8 mouse cellular contexts compared by ENCODE assay signal in the genomic region with DNA sequence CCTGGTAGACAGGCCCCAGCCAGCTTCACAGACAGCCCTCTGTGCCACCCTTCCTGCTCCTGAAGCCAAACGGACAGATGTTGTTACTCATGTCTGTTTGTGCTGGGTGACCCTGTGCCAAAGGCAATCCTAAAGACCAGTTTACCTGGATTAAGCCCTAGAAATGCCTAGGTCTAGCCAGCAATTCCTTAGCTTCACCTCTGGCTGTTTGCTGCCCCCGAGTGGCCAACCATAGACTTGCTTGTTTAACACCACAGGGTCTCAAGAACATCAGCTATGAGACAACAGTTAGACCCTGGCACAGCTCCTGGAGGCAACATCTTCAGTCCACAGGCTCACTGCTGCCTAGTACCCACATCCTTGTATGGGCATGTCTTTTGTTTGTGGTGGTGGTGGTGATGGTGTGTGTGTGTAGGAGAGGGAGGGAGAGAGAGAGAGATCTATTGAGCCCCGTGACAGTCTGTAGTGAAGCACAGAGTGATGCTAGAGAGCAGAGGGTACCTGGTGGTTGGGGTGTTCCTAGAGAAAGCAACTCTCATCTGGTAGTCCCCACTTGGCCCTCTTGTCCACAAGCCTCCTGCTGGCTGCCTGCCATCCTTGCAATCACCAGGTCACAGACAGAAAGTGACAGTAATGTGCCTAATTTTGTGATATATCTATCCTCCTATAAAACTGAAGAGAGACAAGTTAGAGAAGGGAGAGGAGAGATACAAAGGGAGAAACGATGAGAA. TPM values are rescaled to one million over a fixed set of nuclear protein-coding genes. Genes with fewer than 3 reads are reported as not detected.
DNase-seq lines count a peak whose midpoint lies in the region; TF ChIP-seq lines count a peak whose summit lies in the region.

No protein-coding gene starts in this region.

- H3K79me2 ChIP-seq in C2C12 (ENCODE audit: control insufficient read depth, insufficient read depth) = no peaks in the 10 kb centered on the region

- no peaks in the 10 kb centered on the region for H3K27me3 ChIP-seq in C2C12 (ENCODE audit: control insufficient read depth, insufficient read depth, insufficient read length)

- TF ChIP-seq CTCF in C2C12 (IDR thresholded peaks at IDR 0.05; ENCODE audit: control insufficient read depth, insufficient read depth, insufficient read length) = peak; percentile 42

- no peak overlapping the region for H3K4me3 ChIP-seq in C2C12 (ENCODE audit: insufficient read depth, poor library complexity, severe bottlenecking)

- peak; percentile 72 to 90 for DNase-seq in adrenal gland, adult (ENCODE audit: inconsistent age in 2 of 2, low spot score in 1 of 2)
- DNase-seq in embryo, embryonic 11 days = peak; percentile 82
- DNase-seq in heart, adult 8-10 months (ENCODE audit: low spot score) = peak; percentile 73
- peak; percentile 91 for DNase-seq in kidney, postnatal 10 days
- peak; percentile 77 to 84 for DNase-seq in lung, adult 18-20 months
- peak; percentile 80 for DNase-seq in ovary, postnatal 36 days (ENCODE audit: low spot score)
- DNase-seq in thymus, postnatal 36 days = peak; percentile 71 to 79

- H3K79me3 ChIP-seq in C2C12 (ENCODE audit: low read depth) = no peaks in the 10 kb centered on the region

- H3ac ChIP-seq in C2C12 (ENCODE audit: control insufficient read depth, insufficient read length, low read depth) = peak overlapping the region; percentile 12

- H3K36me3 ChIP-seq in C2C12 (ENCODE audit: control insufficient read depth, insufficient read depth) = peaks cover 23% of the 10 kb centered on the region

TF ChIP-seq in C2C12, 6 proteins besides CTCF, POLR2A, EP300 and RAD21:
- no peak for TF ChIP-seq CEBPB (IDR thresholded peaks at IDR 0.05; ENCODE audit: low read depth)
- TF ChIP-seq USF1 (IDR thresholded peaks at IDR 0.05; ENCODE audit: low read depth) = no peak
- TF ChIP-seq MYOD1 (IDR thresholded peaks at IDR 0.05; ENCODE audit: control insufficient read depth, insufficient read length, low read depth) = no peak
- no peak for TF ChIP-seq FOSL1 (IDR thresholded peaks at IDR 0.05; ENCODE audit: insufficient read depth, low read length, poor library complexity, severe bottlenecking)
- TF ChIP-seq MAX (IDR thresholded peaks at IDR 0.05) = no peak
- no peak for TF ChIP-seq MYOG (IDR thresholded peaks at IDR 0.05; ENCODE audit: control insufficient read depth, extremely low read depth, insufficient read length)

RNA-seq across cellular contexts. Expression of a gene that starts 7.8 kb away (rescaled TPM):
- polyA plus RNA-seq in C2C12 (2012; fragmentation: generic; extraction: Trizol) = 76.2 TPM
- 10 to 100 TPM; 81.3 to 98.3 (median 89.4) TPM for total RNA-seq in heart, adult 8-10 months (2022)

RNA-seq across cellular contexts. Expression of a gene that starts 14.9 kb away (rescaled TPM):
- 0.88 TPM for polyA plus RNA-seq in C2C12 (2012; fragmentation: generic; extraction: Trizol)
- total RNA-seq in heart, adult 8-10 months (2022) = 1 to 10 TPM; 3.4 to 8.3 (median 6.3) TPM

RNA-seq across cellular contexts. Expression of a gene that starts 25.5 kb away (rescaled TPM):
- polyA plus RNA-seq in C2C12 (2012; fragmentation: generic; extraction: Trizol) = 22.2 TPM
- 1 to 10 TPM; 4.5 to 8.2 (median 5.3) TPM for total RNA-seq in heart, adult 8-10 months (2022)

RNA-seq across cellular contexts. Expression of a gene that starts 25.5 kb away (rescaled TPM):
- 0.25 TPM for polyA plus RNA-seq in C2C12 (2012; fragmentation: generic; extraction: Trizol)
- 10 to 100 TPM; 26.6 to 30.9 (median 30.1) TPM for total RNA-seq in heart, adult 8-10 months (2022)

RNA-seq across cellular contexts. Expression of a gene that starts 32.9 kb away (rescaled TPM):
- 35.0 TPM for polyA plus RNA-seq in C2C12 (2012; fragmentation: generic; extraction: Trizol)
- 10 to 100 TPM; 13.0 to 19.5 (median 14.9) TPM for total RNA-seq in heart, adult 8-10 months (2022)
